Mouse (Mus musculus) thymus, adult 2 months (tissue): Measurements from ENCODE around the gene Zfp663. TPM values are rescaled to one million over a fixed set of nuclear protein-coding genes. Genes with fewer than 3 reads are reported as not detected.

ENCODE experiments used
- DNase-seq: peaks from one replicate; pipeline ENCODE4 v3.0.0; 2021
- H3K27ac ChIP-seq: fragments of 200-500 bp; 2 replicates; pipeline ENCODE4 v1.5.1; 2012; ENCODE audit warnings: low read length, control low read depth; ENCODE audit not compliant: control insufficient read depth, insufficient read depth
- H3K27me3 ChIP-seq: fragments of 200-500 bp; 2 replicates; pipeline ENCODE4 v1.6.1; 2012; ENCODE audit warnings: mild to moderate bottlenecking, low read length, moderate library complexity, mixed read lengths; ENCODE audit not compliant: control insufficient read depth, insufficient read depth
- H3K36me3 ChIP-seq: fragments of 200-500 bp; 2 replicates; pipeline ENCODE4 v1.6.1; 2012; ENCODE audit warnings: mild to moderate bottlenecking, low read length, moderate library complexity; ENCODE audit not compliant: control insufficient read depth, insufficient read depth
- H3K4me1 ChIP-seq: fragments of 200-500 bp; replicated peaks from 2 replicates; pipeline ENCODE4 v1.6.1; 2012; ENCODE audit warnings: low read length; ENCODE audit not compliant: control insufficient read depth, insufficient read depth
- H3K4me3 ChIP-seq: fragments of 200-500 bp; 2 replicates; pipeline ENCODE4 v1.5.1; 2012; ENCODE audit warnings: mild to moderate bottlenecking, low read length, control low read depth, moderate library complexity; ENCODE audit not compliant: control insufficient read depth, insufficient read depth
- CTCF ChIP-seq: fragments of 200-500 bp; IDR thresholded peaks from 2 replicates; pipeline ENCODE4 v1.5.1; 2012; ENCODE audit warnings: mild to moderate bottlenecking, control low read depth, low read length, moderate library complexity, borderline replicate concordance; ENCODE audit not compliant: control insufficient read depth, poor library complexity, insufficient read depth; ENCODE audit errors: extremely low read depth
- POLR2A ChIP-seq: fragments of 200-500 bp; IDR thresholded peaks from 2 replicates; pipeline ENCODE4 v1.6.1; 2012; ENCODE audit warnings: mild to moderate bottlenecking, low read length, control low read depth, moderate library complexity; ENCODE audit not compliant: control insufficient read depth, poor library complexity, insufficient read depth; ENCODE audit errors: extremely low read depth
- WGBS: fragments of 180-500 bp; shearing (Covaris S2); methylation state at CpG from one replicate; pipeline ENCODE4 v1.1.7; 2018; 5-methylcytosine and 5-hydroxymethylcytosine counted together
- polyA plus RNA-seq: library from polyadenylated mRNA; depleted of rRNA; stranded (reverse); fragments of >200 nt; gene quantifications from 2 replicates; pipeline ENCODE4 v1.2.3, GENCODE M21; 2012; rRNA removed

Gene Zfp663
- polyA plus RNA-seq: not detected in 2 replicates

DNA sequence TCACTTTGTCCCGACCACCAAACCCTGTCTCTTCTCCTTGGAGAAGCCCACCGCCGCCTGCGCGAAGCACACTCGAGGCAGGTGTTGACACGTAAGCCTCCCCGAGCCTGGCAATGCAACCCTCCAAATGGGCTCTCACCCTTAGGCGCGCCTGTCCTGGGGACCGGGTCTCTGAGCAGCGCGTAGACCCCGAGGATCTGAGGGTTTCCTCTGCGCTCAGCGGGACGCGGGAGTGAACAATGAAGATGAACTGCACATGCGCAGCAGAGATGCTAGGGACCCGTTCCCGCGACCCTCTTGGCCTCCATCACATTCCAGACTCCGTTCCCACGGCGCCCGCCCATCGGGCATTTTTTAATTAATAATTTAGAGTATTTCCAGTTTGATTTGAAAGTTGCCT lies at the start of gene Zfp663:
Gene Zfp663 (minus strand): TSS at position 234 of the 400 bp plus-strand sequence.
- H3K27ac ChIP-seq: no peak within 1 kb of the TSS
- H3K4me3 ChIP-seq: no peak within 1 kb of the TSS
- peaks cover 6% of the 10 kb centered on the region for H3K27me3 ChIP-seq
- 0 out of 2 replicates have a peak, but pooled peaks cover 4% of the 10 kb centered on the region for H3K4me1 ChIP-seq
- 17% methylated on average over 27 of the region's 27 CpGs for WGBS
- DNase-seq: no peak
- TF ChIP-seq POLR2A: no peak
- no peak for TF ChIP-seq CTCF
- H3K36me3 ChIP-seq: no peaks in the 10 kb centered on the region

DNA sequence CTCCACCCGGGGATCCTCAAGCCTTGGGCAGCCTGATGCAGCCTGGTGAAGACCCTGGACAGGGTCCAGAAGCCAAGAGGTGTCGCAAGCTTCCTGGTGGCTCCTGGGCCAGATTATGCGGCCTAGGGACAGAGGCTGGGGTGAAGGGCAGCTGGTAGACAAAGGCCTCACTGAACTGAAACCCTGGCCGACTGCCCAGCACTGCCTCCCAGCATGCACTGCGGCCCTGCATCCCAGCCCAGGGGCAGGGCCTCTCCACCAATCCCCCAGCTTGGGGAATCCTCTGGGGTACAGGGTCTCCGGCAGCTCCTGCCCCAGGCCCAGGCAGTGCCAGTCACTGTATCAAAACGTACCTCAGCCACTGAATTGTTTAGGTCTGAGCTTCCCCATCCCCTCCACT lies 48.8 kb upstream of the Zfp663 start:
- Histone ChIP-seq H3K4me3 (no peak overlapping the region), H3K36me3 (no peaks in the 10 kb centered on the region), H3K27me3 (no peaks in the 10 kb centered on the region), H3K27ac (no peak overlapping the region), H3K4me1 (no peaks in the 10 kb centered on the region)
- 81% methylated on average over 7 of the region's 7 CpGs for WGBS
- DNase-seq: no peak
- TF ChIP-seq CTCF (no peak), POLR2A (no peak)

DNA sequence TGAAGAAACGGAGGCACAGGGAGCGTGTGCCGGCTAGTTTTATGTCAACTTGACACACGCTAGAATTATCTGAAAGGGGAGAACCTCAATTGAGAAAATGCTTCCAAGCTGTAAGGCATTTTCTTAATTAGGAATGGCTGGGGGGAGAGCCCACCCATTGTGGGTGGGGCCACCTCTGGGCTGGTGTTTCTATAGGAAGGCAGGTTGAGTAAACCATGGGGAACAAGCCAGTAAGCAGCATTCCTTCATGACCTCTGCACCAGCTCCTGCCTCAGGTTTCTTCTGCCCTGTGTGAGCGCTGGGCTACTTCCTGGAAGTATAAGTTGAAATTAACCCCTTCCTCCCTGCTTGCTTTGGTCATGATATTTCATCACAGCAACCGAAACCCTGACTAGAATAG lies 47.3 kb upstream of the Zfp663 start:
- WGBS: 81% methylated on average over 6 of the region's 6 CpGs
- DNase-seq: no peak
- Histone ChIP-seq H3K4me1 (no peaks in the 10 kb centered on the region), H3K27me3 (no peaks in the 10 kb centered on the region), H3K36me3 (no peaks in the 10 kb centered on the region), H3K4me3 (no peak overlapping the region), H3K27ac (no peak overlapping the region)
- TF ChIP-seq POLR2A: no peak
- no peak for TF ChIP-seq CTCF

DNA sequence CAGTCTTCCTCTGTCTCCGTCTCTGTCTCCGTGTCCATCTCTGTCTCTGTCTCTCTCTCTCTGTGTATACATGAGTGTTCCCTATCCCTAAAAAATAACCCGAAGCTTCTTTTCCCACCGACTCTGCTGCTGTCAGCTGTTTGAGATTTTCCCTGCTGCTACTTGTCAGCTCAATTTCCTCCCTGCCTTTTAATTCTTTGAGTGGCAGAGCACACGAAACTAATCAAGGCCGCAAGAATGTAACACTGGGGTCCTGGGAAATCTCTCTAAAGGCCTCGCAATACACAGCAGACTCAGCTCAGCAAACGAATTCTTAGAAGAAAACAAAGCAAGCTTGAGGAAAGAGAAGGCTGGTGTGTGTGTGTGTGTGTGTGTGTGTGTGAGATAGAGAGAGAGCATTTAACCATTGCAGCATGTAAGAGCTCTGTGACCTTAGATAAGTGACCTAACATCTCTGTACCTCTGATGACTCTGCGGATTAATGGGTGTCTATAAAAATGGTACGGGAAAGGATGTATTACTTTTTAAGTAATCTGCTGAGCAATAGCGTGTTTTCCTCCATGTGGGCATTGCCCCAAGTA lies 46.7 kb upstream of the Zfp663 start:
- Histone ChIP-seq H3K4me3 (no peak overlapping the region), H3K27me3 (no peaks in the 10 kb centered on the region), H3K4me1 (no peaks in the 10 kb centered on the region), H3K27ac (no peak overlapping the region), H3K36me3 (no peaks in the 10 kb centered on the region)
- DNase-seq: no peak
- 80% methylated on average over 11 of the region's 11 CpGs for WGBS
- TF ChIP-seq POLR2A (no peak), CTCF (no peak)

DNA sequence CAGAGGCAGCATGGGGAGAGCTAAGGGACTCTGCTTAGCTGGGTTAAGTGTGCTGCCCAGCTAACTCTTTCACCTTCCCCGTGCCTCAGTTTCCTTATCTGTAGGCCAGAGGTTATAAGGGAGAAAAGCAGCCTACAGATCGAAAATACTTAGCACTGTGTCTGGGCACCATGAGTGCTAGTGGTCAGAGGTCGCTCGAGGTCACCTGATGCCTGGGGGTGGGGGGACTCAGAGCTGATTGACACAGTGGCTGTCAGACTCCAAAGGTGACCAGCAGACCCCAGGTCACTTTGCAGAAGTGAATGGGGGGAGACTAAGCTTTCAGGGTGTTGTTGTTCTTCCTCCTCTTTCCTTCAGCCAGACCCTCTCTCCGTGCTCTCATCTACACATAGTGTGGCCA lies 45.8 kb upstream of the Zfp663 start:
- Histone ChIP-seq H3K4me1 (no peaks in the 10 kb centered on the region), H3K4me3 (no peak overlapping the region), H3K27ac (no peak overlapping the region), H3K27me3 (no peaks in the 10 kb centered on the region), H3K36me3 (no peaks in the 10 kb centered on the region)
- DNase-seq: no peak
- WGBS: 88% methylated on average over 5 of the region's 5 CpGs
- no peak for TF ChIP-seq CTCF
- no peak for TF ChIP-seq POLR2A

DNA sequence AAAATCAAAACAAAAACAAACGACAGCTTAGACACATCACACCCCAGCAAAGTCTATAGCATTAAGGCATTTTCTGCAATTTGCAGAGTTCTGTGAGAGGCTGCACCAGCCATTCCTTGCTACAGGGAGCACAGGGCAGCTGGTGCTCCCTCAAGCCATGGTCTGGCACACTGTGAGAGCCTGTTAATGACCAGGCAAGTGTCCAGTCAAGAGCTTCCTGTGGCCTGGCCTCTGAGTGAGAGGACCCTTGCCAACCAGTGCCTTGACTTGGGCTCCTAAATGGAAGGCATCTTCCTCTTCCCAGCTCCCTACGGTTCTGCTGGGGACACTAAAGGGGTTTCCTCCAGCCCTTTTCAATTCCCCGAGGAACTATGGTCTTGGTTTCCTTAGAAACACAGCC lies 45.4 kb upstream of the Zfp663 start:
- no peak for DNase-seq
- 63% methylated on average over 3 of the region's 3 CpGs for WGBS
- H3K36me3 ChIP-seq: no peaks in the 10 kb centered on the region
- TF ChIP-seq POLR2A (no peak), CTCF (no peak)
- no peaks in the 10 kb centered on the region for H3K27me3 ChIP-seq
- H3K4me1 ChIP-seq: no peaks in the 10 kb centered on the region
- no peak overlapping the region for H3K4me3 ChIP-seq
- H3K27ac ChIP-seq: no peak overlapping the region
